Mouse (Mus musculus) liver, embryonic 16.5 days (tissue): ENCODE data around the gene Clcn6. TPM values are rescaled to one million over a fixed set of nuclear protein-coding genes. Genes with fewer than 3 reads are reported as not detected.

Source experiments
- ATAC-seq: fragments of 200-750 bp; cut with Nextera tagmentation; 2 replicates; pipeline ENCODE4 v1.8.0; 2017; ENCODE audit warnings: low read depth, mild to moderate bottlenecking, moderate number of reproducible peaks, moderate library complexity
- H3K27ac ChIP-seq: fragments of 300-500 bp; sonication (generic); 2 replicates; pipeline ENCODE4 v1.5.1; 2014; ENCODE audit warnings: mild to moderate bottlenecking, low read length
- H3K27me3 ChIP-seq: fragments of 300-500 bp; sonication (generic); 2 replicates; pipeline ENCODE4 v1.6.1; 2014; ENCODE audit warnings: low read depth, low read length, mixed read lengths; ENCODE audit not compliant: control insufficient read depth, insufficient read depth
- H3K36me3 ChIP-seq: fragments of 300-500 bp; sonication (generic); 2 replicates; pipeline ENCODE4 v1.6.1; 2014; ENCODE audit warnings: mild to moderate bottlenecking; ENCODE audit not compliant: control insufficient read depth, insufficient read depth
- H3K4me1 ChIP-seq: fragments of 300-500 bp; sonication (generic); 2 replicates; pipeline ENCODE4 v1.6.1; 2014; ENCODE audit warnings: low read depth, low read length, mixed read lengths; ENCODE audit not compliant: control insufficient read depth
- H3K4me2 ChIP-seq: fragments of 300-500 bp; sonication (generic); 2 replicates; pipeline ENCODE4 v1.6.1; 2014; ENCODE audit warnings: low read depth, low read length, mixed read lengths
- H3K4me3 ChIP-seq: fragments of 300-500 bp; sonication (generic); 2 replicates; pipeline ENCODE4 v1.5.1; 2014; ENCODE audit warnings: low read depth, mild to moderate bottlenecking, low read length
- H3K9ac ChIP-seq: fragments of 300-500 bp; sonication (generic); 2 replicates; pipeline ENCODE4 v1.6.1; 2014; ENCODE audit warnings: low read depth, low read length
- H3K9me3 ChIP-seq: fragments of 300-500 bp; sonication (generic); replicated peaks from 2 replicates; pipeline ENCODE4 v1.6.1; 2016; ENCODE audit warnings: low read length; ENCODE audit not compliant: control insufficient read depth
- WGBS: fragments of 180-500 bp; shearing (Covaris S2); extraction: QIAGEN DNeasy Blood & Tissue Kit; methylation state at CpG from one replicate; pipeline ENCODE4 v1.1.7; 2014; ENCODE audit not compliant: insufficient replicate concordance; 5-methylcytosine and 5-hydroxymethylcytosine counted together
- polyA plus RNA-seq: library from polyadenylated mRNA; unstranded; fragments of >200 nt; fragmentation: Nextera tagmentation; extraction: Ambion mirVana; gene quantifications from 2 replicates; pipeline ENCODE4 v1.2.1, GENCODE M21; 2015

The Clcn6 gene
- polyA plus RNA-seq, 1 experiment from 2014 or later = 1.8 TPM

- Histone ChIP-seq H3K4me1 (peaks cover 57% of the 10 kb centered on the region), H3K27ac (peak overlapping the region; percentile 95), H3K4me2 (peak overlapping the region; percentile 96), H3K36me3 (peaks cover 7% of the 10 kb centered on the region), H3K4me3 (peak overlapping the region; percentile 89), H3K9ac (peak overlapping the region; percentile 78), H3K27me3 (no peaks in the 10 kb centered on the region), H3K9me3 (no peaks in the 10 kb centered on the region)
- 18% methylated on average over 19 of the region's 19 CpGs for WGBS
- ATAC-seq = peak; percentile 3
Observed at GRCm38 (mm10) chr4:148039254-148040028, 820 bp upstream of the Clcn6 start.

- Histone ChIP-seq H3K9me3 (no peaks in the 10 kb centered on the region), H3K4me2 (peak overlapping the region; percentile 96), H3K9ac (peak overlapping the region; percentile 76), H3K27me3 (no peaks in the 10 kb centered on the region), H3K4me3 (peak overlapping the region; percentile 89), H3K27ac (peak overlapping the region; percentile 90), H3K36me3 (peaks cover 4% of the 10 kb centered on the region; the same call in 1 of the 2 replicates), H3K4me1 (peaks cover 48% of the 10 kb centered on the region)
- WGBS = 5% methylated on average over 26 of the region's 26 CpGs
- no peak for ATAC-seq
Observed at GRCm38 (mm10) chr4:148038079-148038599, 482 bp downstream of the Clcn6 start.

- no peak overlapping the region for H3K4me2 ChIP-seq
- no peaks in the 10 kb centered on the region for H3K36me3 ChIP-seq
- no peak overlapping the region for H3K9ac ChIP-seq
- no peaks in the 10 kb centered on the region for H3K27me3 ChIP-seq
- no peaks in the 10 kb centered on the region for H3K9me3 ChIP-seq
- no peak overlapping the region for H3K4me3 ChIP-seq
- peaks cover 22% of the 10 kb centered on the region for H3K4me1 ChIP-seq
- ATAC-seq = no peak
- H3K27ac ChIP-seq = no peak overlapping the region
- 70% methylated on average over 3 of the region's 3 CpGs for WGBS
Observed at GRCm38 (mm10) chr4:148035440-148035839, 3.2 kb downstream of the Clcn6 start.

- H3K4me2 ChIP-seq = no peak overlapping the region
- H3K4me3 ChIP-seq = no peak overlapping the region
- 55% methylated on average over 7 of the region's 7 CpGs for WGBS
- ATAC-seq = no peak
- H3K4me1 ChIP-seq = peaks cover 10% of the 10 kb centered on the region
- H3K9me3 ChIP-seq = no peaks in the 10 kb centered on the region
- no peak overlapping the region for H3K27ac ChIP-seq
- no peak overlapping the region for H3K9ac ChIP-seq
- H3K36me3 ChIP-seq = no peaks in the 10 kb centered on the region
- no peaks in the 10 kb centered on the region for H3K27me3 ChIP-seq
Observed at GRCm38 (mm10) chr4:148033858-148034410, 4.7 kb downstream of the Clcn6 start.

- no peak overlapping the region for H3K27ac ChIP-seq
- H3K9me3 ChIP-seq = no peaks in the 10 kb centered on the region
- H3K4me2 ChIP-seq = no peak overlapping the region
- H3K9ac ChIP-seq = no peak overlapping the region
- no peaks in the 10 kb centered on the region for H3K27me3 ChIP-seq
- WGBS = 81% methylated on average over 5 of the region's 5 CpGs
- ATAC-seq = no peak
- H3K4me1 ChIP-seq = no peaks in the 10 kb centered on the region; the same call in 1 of the 2 replicates
- no peak overlapping the region for H3K4me3 ChIP-seq
- H3K36me3 ChIP-seq = peaks cover 2% of the 10 kb centered on the region; the same call in 1 of the 2 replicates
Observed at GRCm38 (mm10) chr4:148030506-148030905, 8.1 kb downstream of the Clcn6 start.

- peaks cover 2% of the 10 kb centered on the region; the same call in 1 of the 2 replicates for H3K36me3 ChIP-seq
- no peak overlapping the region for H3K4me3 ChIP-seq
- no peak overlapping the region for H3K4me2 ChIP-seq
- H3K4me1 ChIP-seq = no peaks in the 10 kb centered on the region; the same call in 1 of the 2 replicates
- H3K9me3 ChIP-seq = no peaks in the 10 kb centered on the region
- WGBS = 81% methylated on average over 7 of the region's 7 CpGs
- no peak overlapping the region for H3K27ac ChIP-seq
- H3K27me3 ChIP-seq = no peaks in the 10 kb centered on the region
- ATAC-seq = no peak
- H3K9ac ChIP-seq = no peak overlapping the region
Observed at GRCm38 (mm10) chr4:148029297-148029696, 9.3 kb downstream of the Clcn6 start.

GRCm38 (mm10) chr4:148024003-148024402, 14.6 kb downstream of the Clcn6 start:
- H3K9ac ChIP-seq = no peak overlapping the region
- no peak for ATAC-seq
- H3K4me3 ChIP-seq = no peak overlapping the region
- 85% methylated on average over 3 of the region's 3 CpGs for WGBS
- no peaks in the 10 kb centered on the region for H3K27me3 ChIP-seq
- H3K4me2 ChIP-seq = no peak overlapping the region
- H3K27ac ChIP-seq = no peak overlapping the region
- no peaks in the 10 kb centered on the region for H3K4me1 ChIP-seq
- H3K9me3 ChIP-seq = no peaks in the 10 kb centered on the region
- peaks cover 2% of the 10 kb centered on the region; the same call in 1 of the 2 replicates for H3K36me3 ChIP-seq

- 58% methylated on average over 2 of the region's 2 CpGs for WGBS
- no peak overlapping the region for H3K4me2 ChIP-seq
- no peak overlapping the region for H3K9ac ChIP-seq
- no peaks in the 10 kb centered on the region for H3K9me3 ChIP-seq
- no peak for ATAC-seq
- H3K4me3 ChIP-seq = no peak overlapping the region
- no peaks in the 10 kb centered on the region for H3K27me3 ChIP-seq
- no peaks in the 10 kb centered on the region for H3K4me1 ChIP-seq
- H3K27ac ChIP-seq = no peak overlapping the region
- peaks cover 10% of the 10 kb centered on the region for H3K36me3 ChIP-seq
Observed at GRCm38 (mm10) chr4:148018410-148018809, 20.2 kb downstream of the Clcn6 start.

- H3K4me1 ChIP-seq = no peaks in the 10 kb centered on the region
- H3K36me3 ChIP-seq = peaks cover 14% of the 10 kb centered on the region
- 56% methylated on average over 3 of the region's 3 CpGs for WGBS
- no peak overlapping the region for H3K27ac ChIP-seq
- H3K9me3 ChIP-seq = no peaks in the 10 kb centered on the region
- H3K4me2 ChIP-seq = no peak overlapping the region
- no peaks in the 10 kb centered on the region for H3K27me3 ChIP-seq
- H3K9ac ChIP-seq = no peak overlapping the region
- H3K4me3 ChIP-seq = no peak overlapping the region
- no peak for ATAC-seq
Observed at GRCm38 (mm10) chr4:148016981-148017380, 21.6 kb downstream of the Clcn6 start.
